Mouse (Mus musculus) megakaryocyte, embryonic 14.5 days (primary cell): ENCODE data around the gene Ctnnbl1.

Source experiments
- FLI1 ChIP-seq: IDR thresholded peaks from 2 replicates; pipeline ENCODE4 v1.6.1; 2012; ENCODE audit warnings: low read length, inconsistent platforms, mixed read lengths
- GATA1 ChIP-seq: IDR thresholded peaks from 3 replicates; pipeline ENCODE4 v1.6.1; 2012; ENCODE audit warnings: mixed read lengths, low read length, inconsistent platforms, borderline replicate concordance

GRCm38 (mm10) chr2:157867126-157867525 lies 129.9 kb downstream of the Ctnnbl1 start:
- no peak for TF ChIP-seq FLI1
- TF ChIP-seq GATA1, result no peak
